In genomic region chr4:129633852-129634251, GRCm38 (mm10) we compare ENCODE assay signal across 29 mouse cellular contexts. TPM values are rescaled to one million over a fixed set of nuclear protein-coding genes. Genes with fewer than 3 reads are reported as not detected.
DNase-seq lines count a peak whose midpoint lies in the region; ATAC-seq lines count a peak whose summit lies in the region.
"Had no signal": no experiment of that assay in that cellular context is flagged by ENCODE, and none has a peak within 500 bp of the region (broad histone marks: within the 10 kb centered on the region; RNA-seq: fewer than 3 reads in every experiment).

No protein-coding gene starts in this region.

- WGBS in liver, embryonic 13.5 days (ENCODE audit: insufficient replicate concordance): 43% methylated on average over 6 of the region's 6 CpGs

- peaks cover 98% of the 10 kb centered on the region for H3K36me3 ChIP-seq in liver, embryonic 13.5 days

- peak; percentile 1 for DNase-seq in adrenal gland, postnatal 14 days
- DNase-seq in adrenal gland, adult 2 months: no peak
- DNase-seq in liver, embryonic 13.5 days: no peak
- no peak for DNase-seq in kidney, postnatal 10 days
- DNase-seq: adrenal gland, adult 8-10 months; cerebellum, adult 2 months; cerebellum, postnatal 25 days; gastrocnemius, postnatal 14 days; heart, adult 18-20 months; heart, postnatal 10 days; kidney, adult 11 months; lung, postnatal 14 days; retina, postnatal 1 day; right cerebral cortex, postnatal 25 days; spleen, adult 18-20 months; thymus, postnatal 25 days had no signal

- peak overlapping the region; percentile 53 for H3K27ac ChIP-seq in liver, embryonic 13.5 days
- H3K27ac ChIP-seq: embryonic facial prominence, embryonic 13.5 days; forebrain, embryonic 15.5 days; hindbrain, embryonic 10.5 days; hindbrain, postnatal 0 days; kidney, postnatal 0 days; limb, embryonic 10.5 days; midbrain, embryonic 13.5 days had no signal

- peaks cover 28% of the 10 kb centered on the region for H3K4me1 ChIP-seq in liver, embryonic 13.5 days (replicated peaks)

- H3K9me3 ChIP-seq in liver, embryonic 13.5 days (replicated peaks): no peaks in the 10 kb centered on the region
- H3K9me3 ChIP-seq: embryonic facial prominence, embryonic 13.5 days; forebrain, embryonic 15.5 days; heart, embryonic 12.5 days; hindbrain, embryonic 10.5 days; limb, embryonic 10.5 days; midbrain, embryonic 13.5 days had no signal

- ATAC-seq in erythroblast, adult 5-6 weeks (replicated peaks; ENCODE audit: low FRiP score, poor library complexity, severe bottlenecking): peak; percentile 63
- peak; percentile 87 for ATAC-seq in liver, embryonic 13.5 days (ENCODE audit: low read depth)
- ATAC-seq in megakaryocyte-erythroid progenitor cell, adult 5-6 weeks (replicated peaks; ENCODE audit: low FRiP score, low TSS enrichment, poor library complexity, severe bottlenecking): peak; percentile 56
- no peak for ATAC-seq in granulocyte monocyte progenitor cell, adult 5-6 weeks (replicated peaks; ENCODE audit: poor library complexity, severe bottlenecking)
- ATAC-seq: forebrain, embryonic 15.5 days; hindbrain, postnatal 0 days; midbrain, embryonic 13.5 days; Patski had no signal

- peak overlapping the region; percentile 40; the same call in 1 of the 2 replicates for H3K9ac ChIP-seq in liver, embryonic 13.5 days
- H3K9ac ChIP-seq: embryonic facial prominence, embryonic 13.5 days; forebrain, embryonic 15.5 days; heart, embryonic 12.5 days; midbrain, embryonic 13.5 days had no signal

- H3K27me3 ChIP-seq in liver, embryonic 13.5 days: no peaks in the 10 kb centered on the region
- H3K27me3 ChIP-seq: embryonic facial prominence, embryonic 13.5 days; forebrain, embryonic 15.5 days; heart, embryonic 12.5 days; midbrain, embryonic 13.5 days; Patski had no signal

- H3K4me3 ChIP-seq in liver, embryonic 13.5 days (replicated peaks): 0 out of 2 replicates have a peak overlapping the region, but pooled peaks have one; percentile 10
- H3K4me3 ChIP-seq: embryonic facial prominence, embryonic 13.5 days; forebrain, embryonic 15.5 days; heart, embryonic 12.5 days; hindbrain, embryonic 10.5 days; limb, embryonic 10.5 days; midbrain, embryonic 13.5 days had no signal

- H3K4me2 ChIP-seq in liver, embryonic 13.5 days: peak overlapping the region; percentile 44
- H3K4me2 ChIP-seq: embryonic facial prominence, embryonic 13.5 days; forebrain, embryonic 15.5 days; heart, embryonic 12.5 days; midbrain, embryonic 13.5 days had no signal

RNA-seq across cellular contexts. Expression of gene Txlna, which starts 7.0 kb away (rescaled TPM):
- 61.2 and 64.9 TPM in 2 replicates for total RNA-seq in adrenal gland, postnatal 14 days (2021)
- total RNA-seq in adrenal gland, adult 2 months (2021): 10 to 100 TPM; 56.0 to 66.6 TPM
- 25.2 and 28.9 TPM in 2 replicates for polyA plus RNA-seq in adrenal gland, adult 2 months (2012; rRNA removed)
- total RNA-seq in erythroblast, adult 5-6 weeks (2015; ENCODE audit: low replicate concordance): 6.7 and 10.0 TPM in 2 replicates
- 11.3 and 20.8 TPM in 2 replicates for total RNA-seq in erythroblast, adult 5-6 weeks (2017; ENCODE audit: low replicate concordance)
- 30.7 and 35.1 TPM in 2 replicates for polyA plus RNA-seq in liver, embryonic 13.5 days (2015; fragmentation: Nextera tagmentation; extraction: Ambion mirVana)
- 48.2 and 49.9 TPM in 2 replicates for total RNA-seq in megakaryocyte-erythroid progenitor cell, adult 5-6 weeks (2014; fragmentation: Nextera tagmentation)
- total RNA-seq in megakaryocyte-erythroid progenitor cell, adult 5-6 weeks (2017): 81.8 and 103 TPM in 2 replicates
- total RNA-seq in granulocyte monocyte progenitor cell, adult 5-6 weeks (2014; fragmentation: Nextera tagmentation): 40.9 and 50.2 TPM in 2 replicates
- 106 and 107 TPM in 2 replicates for total RNA-seq in granulocyte monocyte progenitor cell, adult 5-6 weeks (2017)

RNA-seq across cellular contexts. Expression of gene Ccdc28b, which starts 10.1 kb away (rescaled TPM):
- total RNA-seq in adrenal gland, postnatal 14 days (2021): 56.7 and 67.4 TPM in 2 replicates
- 10 to 100 TPM; 22.1 to 33.4 TPM for total RNA-seq in adrenal gland, adult 2 months (2021)
- 23.9 and 24.3 TPM in 2 replicates for polyA plus RNA-seq in adrenal gland, adult 2 months (2012; rRNA removed)
- 2.1 and 22.4 TPM in 2 replicates for total RNA-seq in erythroblast, adult 5-6 weeks (2015; ENCODE audit: low replicate concordance)
- total RNA-seq in erythroblast, adult 5-6 weeks (2017; ENCODE audit: low replicate concordance): 5.2 and 11.7 TPM in 2 replicates
- 13.9 and 14.8 TPM in 2 replicates for polyA plus RNA-seq in liver, embryonic 13.5 days (2015; fragmentation: Nextera tagmentation; extraction: Ambion mirVana)
- 31.0 and 63.2 TPM in 2 replicates for total RNA-seq in megakaryocyte-erythroid progenitor cell, adult 5-6 weeks (2014; fragmentation: Nextera tagmentation)
- total RNA-seq in megakaryocyte-erythroid progenitor cell, adult 5-6 weeks (2017): 26.9 and 54.5 TPM in 2 replicates
- total RNA-seq in granulocyte monocyte progenitor cell, adult 5-6 weeks (2014; fragmentation: Nextera tagmentation): 44.7 and 57.5 TPM in 2 replicates
- 53.4 and 65.8 TPM in 2 replicates for total RNA-seq in granulocyte monocyte progenitor cell, adult 5-6 weeks (2017)

RNA-seq across cellular contexts. Expression of gene Iqcc, which starts 15.0 kb away (rescaled TPM):
- total RNA-seq in adrenal gland, postnatal 14 days (2021): 26.7 and 34.9 TPM in 2 replicates
- 10 to 100 TPM; 28.2 to 32.0 TPM for total RNA-seq in adrenal gland, adult 2 months (2021)
- polyA plus RNA-seq in adrenal gland, adult 2 months (2012; rRNA removed): 56.0 and 63.9 TPM in 2 replicates
- total RNA-seq in erythroblast, adult 5-6 weeks (2015; ENCODE audit: low replicate concordance): 1.7 and 2.7 TPM in 2 replicates
- 0.98 and 2.6 TPM in 2 replicates for total RNA-seq in erythroblast, adult 5-6 weeks (2017; ENCODE audit: low replicate concordance)
- polyA plus RNA-seq in liver, embryonic 13.5 days (2015; fragmentation: Nextera tagmentation; extraction: Ambion mirVana): 11.0 TPM in 2 replicates
- total RNA-seq in megakaryocyte-erythroid progenitor cell, adult 5-6 weeks (2014; fragmentation: Nextera tagmentation): 26.8 and 31.8 TPM in 2 replicates
- total RNA-seq in megakaryocyte-erythroid progenitor cell, adult 5-6 weeks (2017): 14.6 and 18.7 TPM in 2 replicates
- 22.0 and 26.0 TPM in 2 replicates for total RNA-seq in granulocyte monocyte progenitor cell, adult 5-6 weeks (2014; fragmentation: Nextera tagmentation)
- total RNA-seq in granulocyte monocyte progenitor cell, adult 5-6 weeks (2017): 15.0 and 15.7 TPM in 2 replicates

RNA-seq across cellular contexts. Expression of gene Dcdc2b, which starts 19.8 kb away (rescaled TPM):
- 0.75 and 1.4 TPM in 2 replicates for total RNA-seq in adrenal gland, postnatal 14 days (2021)
- 1 to 10 TPM; 1.8 to 2.4 TPM for total RNA-seq in adrenal gland, adult 2 months (2021)
- 4.5 and 7.4 TPM in 2 replicates for polyA plus RNA-seq in adrenal gland, adult 2 months (2012; rRNA removed)
- not detected in 2 replicates for total RNA-seq in erythroblast, adult 5-6 weeks (2015; ENCODE audit: low replicate concordance)
- total RNA-seq in erythroblast, adult 5-6 weeks (2017; ENCODE audit: low replicate concordance): not detected in 2 replicates
- polyA plus RNA-seq in liver, embryonic 13.5 days (2015; fragmentation: Nextera tagmentation; extraction: Ambion mirVana): 0.31 and 0.51 TPM in 2 replicates
- not detected in 2 replicates for total RNA-seq in megakaryocyte-erythroid progenitor cell, adult 5-6 weeks (2014; fragmentation: Nextera tagmentation)
- total RNA-seq in megakaryocyte-erythroid progenitor cell, adult 5-6 weeks (2017): 11.0 TPM in 1 of 2 replicates, not detected in the other
- 1.1 and 4.0 TPM in 2 replicates for total RNA-seq in granulocyte monocyte progenitor cell, adult 5-6 weeks (2014; fragmentation: Nextera tagmentation)
- total RNA-seq in granulocyte monocyte progenitor cell, adult 5-6 weeks (2017): not detected in 2 replicates
- total RNA-seq: hindbrain, postnatal 0 days; monocyte, adult 5-6 weeks had no signal

RNA-seq across cellular contexts. Expression of gene Tmem234, which starts 33.4 kb away (rescaled TPM):
- 82.6 and 89.8 TPM in 2 replicates for total RNA-seq in adrenal gland, postnatal 14 days (2021)
- 100 to 1,000 TPM in 1 of 2 experiments, 10 to 100 TPM in 1; 90.9 to 100 TPM for total RNA-seq in adrenal gland, adult 2 months (2021)
- 108 and 125 TPM in 2 replicates for polyA plus RNA-seq in adrenal gland, adult 2 months (2012; rRNA removed)
- total RNA-seq in erythroblast, adult 5-6 weeks (2015; ENCODE audit: low replicate concordance): 37.9 and 60.8 TPM in 2 replicates
- 82.2 and 119 TPM in 2 replicates for total RNA-seq in erythroblast, adult 5-6 weeks (2017; ENCODE audit: low replicate concordance)
- polyA plus RNA-seq in liver, embryonic 13.5 days (2015; fragmentation: Nextera tagmentation; extraction: Ambion mirVana): 142 and 153 TPM in 2 replicates
- 116 and 126 TPM in 2 replicates for total RNA-seq in megakaryocyte-erythroid progenitor cell, adult 5-6 weeks (2014; fragmentation: Nextera tagmentation)
- 89.9 and 120 TPM in 2 replicates for total RNA-seq in megakaryocyte-erythroid progenitor cell, adult 5-6 weeks (2017)
- total RNA-seq in granulocyte monocyte progenitor cell, adult 5-6 weeks (2014; fragmentation: Nextera tagmentation): 68.9 and 102 TPM in 2 replicates
- 73.9 and 74.9 TPM in 2 replicates for total RNA-seq in granulocyte monocyte progenitor cell, adult 5-6 weeks (2017)
